8 mouse cellular contexts compared by ENCODE assay signal in genomic region chr9:40390904-40391303, GRCm38 (mm10).
DNase-seq lines count a peak whose midpoint lies in the region; ATAC-seq and TF ChIP-seq lines count a peak whose summit lies in the region.

No protein-coding gene starts in this region.

- H3K9ac ChIP-seq in heart, embryonic 13.5 days, result 0 out of 2 replicates have a peak overlapping the region, but pooled peaks have one; percentile 28
- no peak overlapping the region for H3K9ac ChIP-seq in CH12.LX (ENCODE audit: insufficient read depth, low read depth)
- H3K9ac ChIP-seq in hindbrain, embryonic 12.5 days, result no peak overlapping the region
- no peak overlapping the region for H3K9ac ChIP-seq in limb, embryonic 13.5 days

- DNase-seq in heart, postnatal 36 days, result no peak
- DNase-seq in CH12.LX (ENCODE audit: extremely low read depth), result peak; percentile 32
- DNase-seq in cerebellum, adult 11-12 months, result peak; percentile 87
- peak; percentile 46 for DNase-seq in right cerebral cortex, postnatal 25 days
- no peak for DNase-seq in thymus, postnatal 0 days (ENCODE audit: low spot score)

- H3K9me3 ChIP-seq in heart, embryonic 13.5 days, result no peaks in the 10 kb centered on the region
- H3K9me3 ChIP-seq in CH12.LX (replicated peaks; ENCODE audit: low read length), result no peaks in the 10 kb centered on the region
- H3K9me3 ChIP-seq in hindbrain, embryonic 12.5 days (replicated peaks), result no peaks in the 10 kb centered on the region
- no peaks in the 10 kb centered on the region for H3K9me3 ChIP-seq in limb, embryonic 13.5 days

- TF ChIP-seq CTCF in CH12.LX (conservative IDR thresholded peaks at IDR 0.05 in 1 of 2, IDR thresholded peaks at IDR 0.05 in 1 of 2; ENCODE audit: low read depth in 2 of 2, low read length in 2 of 2), result peak in 1 of 2 experiments; percentile 70; a peak in 2 of 4 replicates

- H3K27ac ChIP-seq in heart, embryonic 13.5 days (replicated peaks), result no peak overlapping the region
- no peak overlapping the region for H3K27ac ChIP-seq in CH12.LX (ENCODE audit: insufficient read depth, low read depth)
- H3K27ac ChIP-seq in hindbrain, embryonic 12.5 days, result peak overlapping the region; percentile 44; the same call in 1 of the 2 replicates
- H3K27ac ChIP-seq in limb, embryonic 13.5 days, result no peak overlapping the region

- H3K4me1 ChIP-seq in heart, embryonic 13.5 days, result peaks cover 25% of the 10 kb centered on the region
- peaks cover 4 to 11% of the 10 kb centered on the region in 2 experiments; a peak in 2 of 4 replicates for H3K4me1 ChIP-seq in CH12.LX (ENCODE audit: control insufficient read depth in 1 of 2, insufficient read depth in 2 of 2)
- H3K4me1 ChIP-seq in hindbrain, embryonic 12.5 days, result peaks cover 21% of the 10 kb centered on the region
- H3K4me1 ChIP-seq in limb, embryonic 13.5 days, result peaks cover 18% of the 10 kb centered on the region

- H3K79me2 ChIP-seq in CH12.LX (replicated peaks; ENCODE audit: control insufficient read depth, extremely low read depth, insufficient read depth, poor library complexity, severe bottlenecking), result no peaks in the 10 kb centered on the region; the same call in 1 of the 2 replicates

- in situ Hi-C loops in CH12.LX (cut with MboI; ENCODE audit: low pct_ligation_motif_present, low pct_unique_long_range_greater_than_20kb, low sequenced_read_pairs), result loop anchor here (5.0 to 10.0 kb wide), 2 partner anchors 39 to 166 kb away; no protein-coding TSS in a partner anchor

- WGBS in heart, embryonic 13.5 days, result 29% methylated on average over 8 of the region's 8 CpGs
- 41% methylated on average over 8 of the region's 8 CpGs for WGBS in hindbrain, embryonic 12.5 days
- WGBS in limb, embryonic 13.5 days, result 34% methylated on average over 8 of the region's 8 CpGs

- ATAC-seq in heart, embryonic 13.5 days (ENCODE audit: extremely low read depth, insufficient number of reproducible peaks, low FRiP score, low TSS enrichment), result no peak
- no peak for ATAC-seq in hindbrain, embryonic 12.5 days (ENCODE audit: low FRiP score)
- ATAC-seq in limb, embryonic 13.5 days (ENCODE audit: low FRiP score, low read depth), result no peak

- dilution Hi-C loops in CH12.LX (cut with MboI; ENCODE audit: extremely low pct_ligation_motif_present, extremely low pct_unique_long_range_greater_than_20kb, low sequenced_read_pairs), result no loop called here

- no peak overlapping the region for H3K4me3 ChIP-seq in heart, embryonic 13.5 days
- H3K4me3 ChIP-seq in CH12.LX (replicated peaks in 1 of 3; ENCODE audit: low read depth in 2 of 3, low read length in 2 of 3, poor library complexity in 1 of 3), result no peak overlapping the region
- H3K4me3 ChIP-seq in hindbrain, embryonic 12.5 days, result no peak overlapping the region
- H3K4me3 ChIP-seq in limb, embryonic 13.5 days, result no peak overlapping the region

- peak overlapping the region; percentile 57 for H3K4me2 ChIP-seq in heart, embryonic 13.5 days
- H3K4me2 ChIP-seq in CH12.LX (ENCODE audit: insufficient read depth, low read depth, poor library complexity, severe bottlenecking), result no peak overlapping the region
- peak overlapping the region; percentile 51 for H3K4me2 ChIP-seq in hindbrain, embryonic 12.5 days (replicated peaks)
- H3K4me2 ChIP-seq in limb, embryonic 13.5 days (replicated peaks), result peak overlapping the region; percentile 48; the same call in 1 of the 2 replicates

- no peaks in the 10 kb centered on the region for H3K36me3 ChIP-seq in heart, embryonic 13.5 days
- H3K36me3 ChIP-seq in CH12.LX (replicated peaks in 1 of 2; ENCODE audit: control insufficient read depth in 1 of 2, insufficient read depth in 1 of 2, low read length in 1 of 2), result peaks cover 0 to 69% of the 10 kb centered on the region in 2 experiments
- H3K36me3 ChIP-seq in hindbrain, embryonic 12.5 days, result no peaks in the 10 kb centered on the region
- H3K36me3 ChIP-seq in limb, embryonic 13.5 days, result no peaks in the 10 kb centered on the region

- no peak for TF ChIP-seq POLR2A in CH12.LX (IDR thresholded peaks at IDR 0.05; ENCODE audit: low read depth, low read length)

- TF ChIP-seq RAD21 in CH12.LX (IDR thresholded peaks at IDR 0.05; ENCODE audit: low read depth, low read length), result peak; percentile 52

- H3K27me3 ChIP-seq in heart, embryonic 13.5 days (replicated peaks), result 0 out of 2 replicates have a peak, but pooled peaks cover 4% of the 10 kb centered on the region
- no peaks in the 10 kb centered on the region for H3K27me3 ChIP-seq in CH12.LX (replicated peaks)
- H3K27me3 ChIP-seq in hindbrain, embryonic 12.5 days, result no peaks in the 10 kb centered on the region
- no peaks in the 10 kb centered on the region for H3K27me3 ChIP-seq in limb, embryonic 13.5 days

- TF ChIP-seq EP300 in CH12.LX (IDR thresholded peaks at IDR 0.05; ENCODE audit: low read length), result no peak

- intact Hi-C loops in heart, postnatal 36 days (cut with DNase I), result loop anchor here (5.0 kb wide), 1 partner anchor 159 kb away; no protein-coding TSS in a partner anchor

TF ChIP-seq in CH12.LX, 34 proteins besides CTCF, POLR2A, EP300 and RAD21:
- no peak for TF ChIP-seq POLR2AphosphoS2 (IDR thresholded peaks at IDR 0.05; ENCODE audit: low read depth, low read length)
- peak; percentile 48 for TF ChIP-seq SMC3 (IDR thresholded peaks at IDR 0.05; ENCODE audit: low read depth, low read length)
- TF ChIP-seq CHD2 (IDR thresholded peaks at IDR 0.05; ENCODE audit: low read length), result no peak
TF ChIP-seq in CH12.LX: peak in this region for 1.

Comparison
In these comparisons a context has a peak if more than half of its experiments do, and no peak if none do; other contexts are left out.
1. DNase-seq: peak in CH12.LX (single experiment), cerebellum, adult 11-12 months (single experiment) and right cerebral cortex, postnatal 25 days (single experiment); none in heart, postnatal 36 days (0 of 2) and thymus, postnatal 0 days (single experiment).